Mouse (Mus musculus) thymus, postnatal 4 days (tissue): ENCODE data around the gene Ephx3.
A peak's percentile ranks its signal among the peaks of the same experiment; 100 is the strongest.

Source experiments
- DNase-seq: peaks from one replicate; pipeline ENCODE4 v3.0.0; 2021

Ephx3 gene

GRCm38 (mm10) chr17:32172485-32172884, 16.9 kb downstream of the Ephx3 start:
- DNase-seq, result no peak

DNA sequence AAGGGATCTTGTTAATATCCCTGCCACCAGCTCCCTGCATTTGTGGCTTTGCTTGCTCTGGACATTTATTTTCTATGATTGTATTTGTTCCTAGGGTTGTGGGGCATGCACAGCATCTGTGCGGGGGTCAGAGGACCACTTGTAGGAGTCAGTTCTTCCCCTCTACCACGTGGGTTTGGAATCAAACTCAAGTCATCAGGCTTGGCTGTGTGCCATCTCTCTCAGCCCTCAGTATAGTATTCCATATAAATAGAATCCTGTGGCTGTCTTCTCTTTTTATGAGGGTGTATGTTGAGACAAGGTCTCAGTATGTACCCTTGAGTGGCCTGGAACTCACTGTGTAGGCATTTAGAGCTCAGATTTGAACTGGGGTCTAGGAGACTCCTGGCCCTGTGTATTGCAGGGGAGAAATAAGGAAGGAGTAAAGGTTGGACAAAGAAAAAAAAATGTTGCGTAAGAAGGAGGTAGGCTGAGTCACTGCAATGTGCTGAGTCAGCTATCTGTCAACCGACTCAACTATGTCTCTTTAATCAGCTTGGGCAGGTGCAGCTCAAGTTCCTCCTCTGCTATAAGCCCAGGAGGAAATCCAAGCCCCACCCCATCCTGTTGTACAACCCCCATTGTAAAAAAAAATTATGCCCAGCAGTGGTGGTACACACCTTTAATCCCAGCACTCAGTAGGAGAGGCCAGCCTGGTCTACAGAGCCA, 19.7 kb downstream of the Ephx3 start:
- DNase-seq, result peak; percentile 63

GRCm38 (mm10) chr17:32166687-32167086, 22.7 kb downstream of the Ephx3 start, which contains the start of gene Notch3:
Notch3 (minus strand) TSS chr17:32166852.
- peak; percentile 89 for DNase-seq

DNA sequence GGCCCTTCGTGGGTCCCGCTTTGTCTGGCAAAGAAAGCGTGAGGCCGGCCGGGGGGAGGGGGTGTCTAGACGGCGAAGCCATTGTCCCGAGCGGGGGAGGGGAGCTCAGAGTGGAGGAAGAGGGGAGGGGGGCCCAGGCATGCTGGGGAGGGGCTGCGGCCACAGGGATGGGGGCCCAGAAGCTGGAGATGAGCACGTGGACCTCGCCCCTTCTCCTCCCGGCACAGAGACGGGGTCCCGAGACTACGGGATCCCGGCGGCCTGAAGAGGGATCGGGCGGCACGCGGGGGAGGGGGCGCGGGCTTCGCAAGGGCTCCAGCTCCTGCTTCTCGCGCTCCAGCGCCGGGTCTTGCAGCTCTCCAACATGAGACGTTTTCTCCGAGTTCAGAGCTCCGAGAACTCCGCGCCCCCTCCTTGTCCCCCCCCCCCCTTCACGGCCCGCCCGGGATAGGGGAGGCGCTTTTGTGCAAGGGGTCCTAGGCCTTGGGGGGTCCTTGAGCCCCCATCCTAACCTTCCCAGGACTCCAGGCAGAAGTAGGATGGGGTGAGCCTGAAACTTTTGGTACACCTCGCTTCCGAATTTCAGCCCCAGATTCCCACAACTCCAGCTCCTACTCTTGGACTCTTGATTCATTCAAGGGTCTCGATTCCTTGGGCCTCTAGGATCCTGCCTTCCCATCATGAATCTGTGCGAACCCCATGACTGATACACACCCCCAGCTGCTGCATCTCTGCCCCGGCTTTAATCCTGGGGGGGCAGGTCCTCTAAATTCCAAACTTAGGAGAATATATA, 23.4 kb downstream of the Ephx3 start:
- DNase-seq, result peak; percentile 94

DNA sequence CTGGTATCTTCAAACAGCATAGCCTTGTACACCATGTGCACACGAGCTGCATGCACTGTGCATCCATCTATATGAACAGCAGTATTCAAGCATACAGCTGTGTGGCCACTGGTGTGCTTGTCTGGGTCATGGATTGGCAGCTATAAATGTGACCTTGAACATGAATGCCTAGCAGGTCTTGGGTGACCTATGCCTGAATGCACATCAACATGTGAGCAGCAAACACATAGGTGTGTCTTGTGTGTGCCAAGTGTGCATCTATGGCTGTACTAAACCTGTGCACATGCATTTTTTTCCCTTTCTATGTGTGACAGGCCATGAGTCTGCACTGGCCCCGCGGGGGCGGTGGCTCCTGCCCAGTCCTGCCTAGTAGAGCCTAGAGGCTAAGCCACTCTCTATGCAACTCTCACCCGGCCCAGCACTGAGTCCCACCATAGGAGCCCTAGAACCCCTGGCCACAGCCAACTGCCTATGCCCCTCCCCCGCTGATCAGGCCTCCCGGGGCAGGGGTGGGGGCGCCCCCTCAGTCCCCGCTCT, 24.0 kb downstream of the Ephx3 start:
- no peak for DNase-seq

- DNase-seq, result no peak
These were observed 24.6 kb downstream of the Ephx3 start for GRCm38 (mm10) chr17:32164780-32165179.

DNA sequence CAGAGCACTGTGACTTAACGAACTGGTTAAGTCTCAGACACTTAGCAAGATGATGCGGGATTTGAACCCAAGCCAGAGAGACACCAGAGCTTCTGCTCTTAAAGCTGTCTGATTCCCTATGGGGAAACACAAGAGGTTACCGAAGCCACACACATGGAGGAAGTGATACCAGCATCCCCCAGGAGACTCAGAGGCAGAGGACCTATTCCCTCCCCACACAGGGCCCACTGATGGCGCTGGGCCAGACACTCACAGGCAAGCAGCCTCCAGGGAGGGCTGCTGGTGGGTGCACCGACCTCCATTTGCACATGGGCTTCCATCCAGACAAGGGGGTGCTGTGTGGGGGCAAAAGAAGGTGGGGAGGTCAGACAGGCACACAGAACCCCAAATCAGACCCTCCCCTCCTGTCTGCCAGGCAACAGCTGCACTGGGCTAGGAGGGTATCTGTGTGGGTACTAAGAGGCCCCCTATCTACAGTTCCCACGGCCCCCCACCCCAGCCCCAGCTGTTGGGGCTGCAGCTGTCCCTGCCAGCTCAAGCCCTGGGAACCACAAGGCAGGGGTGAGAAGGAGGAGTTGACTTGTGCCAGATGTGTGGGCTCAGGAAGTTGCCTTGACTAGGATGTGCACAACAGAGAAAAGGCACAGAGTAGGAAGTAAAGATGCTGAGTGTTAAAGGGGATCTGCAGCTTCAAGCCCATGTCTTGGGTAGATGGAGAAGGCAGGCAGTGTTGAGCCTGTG, 25.3 kb downstream of the Ephx3 start:
- peak; percentile 81 for DNase-seq

- peak; percentile 98 for DNase-seq
These were observed 27.1 kb downstream of the Ephx3 start for GRCm38 (mm10) chr17:32162112-32162850.

DNA sequence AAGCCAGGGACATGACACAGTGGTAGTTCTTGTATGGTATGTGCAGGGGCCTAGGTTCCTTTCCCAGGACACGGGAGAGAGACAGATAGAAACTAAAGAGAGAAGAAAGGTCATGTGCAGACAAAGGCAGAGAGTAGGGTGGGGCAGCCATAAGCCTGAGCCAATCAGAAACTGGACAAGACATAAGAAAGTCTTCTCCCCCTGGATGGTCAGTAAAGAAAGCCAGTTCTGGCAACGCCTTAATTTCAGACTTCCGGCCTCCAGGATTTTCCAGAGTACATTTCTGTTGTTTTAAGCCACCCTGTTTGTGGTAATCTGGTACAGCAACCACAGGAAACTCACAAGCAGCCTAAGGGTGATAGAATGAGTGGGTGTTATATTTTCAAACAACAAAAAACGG, 28.5 kb downstream of the Ephx3 start:
- no peak for DNase-seq

GRCm38 (mm10) chr17:32158841-32159240, 30.5 kb downstream of the Ephx3 start:
- DNase-seq, result no peak

GRCm38 (mm10) chr17:32146718-32147117, 42.6 kb downstream of the Ephx3 start:
- DNase-seq, result no peak

GRCm38 (mm10) chr17:32142907-32143854, 46.2 kb downstream of the Ephx3 start:
- DNase-seq, result peak; percentile 90

GRCm38 (mm10) chr17:32142234-32142633, 47.1 kb downstream of the Ephx3 start:
- no peak for DNase-seq
